Mouse (Mus musculus): ENCODE measurements at regions not wholly inside any gene's neighbourhood (a gene's known extent, or its start where the extent isn't known, plus 50 kb on each side); places are given as distances from the start of the nearest gene placed in this dataset.

- Histone ChIP-seq H3K4me3 (replicated peaks) (no peak overlapping the region), H3K27ac (peak overlapping the region; percentile 36; the same call in 1 of the 2 replicates), H3K36me3 (replicated peaks) (no peaks in the 10 kb centered on the region), H3K4me2 (no peak overlapping the region), H3K4me1 (peaks cover 15% of the 10 kb centered on the region), H3K27me3 (no peaks in the 10 kb centered on the region), H3K9me3 (no peaks in the 10 kb centered on the region), H3K9ac (no peak overlapping the region)
- 29% methylated on average over 2 of the region's 2 CpGs for WGBS
- ATAC-seq (ENCODE audit: low FRiP score) = no peak
Observed at GRCm38 (mm10) chr4:30776816-30777442, 1187.0 kb upstream of the Map3k7 start.

GRCm38 (mm10) chr4:30781649-30782048 lies 1182.2 kb upstream of the Map3k7 start:
- H3K27ac ChIP-seq = no peak overlapping the region
- no peak overlapping the region for H3K4me3 ChIP-seq (replicated peaks)
- no peak for ATAC-seq (ENCODE audit: low FRiP score)
- WGBS = 64% methylated on average over 2 of the region's 2 CpGs
- H3K36me3 ChIP-seq (replicated peaks) = no peaks in the 10 kb centered on the region
- H3K27me3 ChIP-seq = no peaks in the 10 kb centered on the region
- no peak overlapping the region for H3K9ac ChIP-seq
- H3K9me3 ChIP-seq = no peaks in the 10 kb centered on the region
- H3K4me2 ChIP-seq = no peak overlapping the region
- peaks cover 8% of the 10 kb centered on the region for H3K4me1 ChIP-seq

GRCm38 (mm10) chr4:30789976-30790657 lies 1173.8 kb upstream of the Map3k7 start:
- Histone ChIP-seq H3K4me1 (peaks cover 9% of the 10 kb centered on the region), H3K9me3 (no peaks in the 10 kb centered on the region), H3K9ac (no peak overlapping the region), H3K36me3 (replicated peaks) (no peaks in the 10 kb centered on the region), H3K4me3 (replicated peaks) (no peak overlapping the region), H3K4me2 (no peak overlapping the region), H3K27me3 (no peaks in the 10 kb centered on the region), H3K27ac (no peak overlapping the region)
- ATAC-seq (ENCODE audit: low FRiP score) = no peak
- WGBS = 32% methylated on average over 5 of the region's 5 CpGs

GRCm38 (mm10) chr4:30809798-30810197 lies 1154.1 kb upstream of the Map3k7 start:
- Histone ChIP-seq H3K9me3 (no peaks in the 10 kb centered on the region), H3K4me2 (no peak overlapping the region), H3K9ac (no peak overlapping the region), H3K4me1 (no peaks in the 10 kb centered on the region), H3K27ac (no peak overlapping the region), H3K4me3 (replicated peaks) (no peak overlapping the region), H3K36me3 (replicated peaks) (no peaks in the 10 kb centered on the region), H3K27me3 (no peaks in the 10 kb centered on the region)
- ATAC-seq (ENCODE audit: low FRiP score) = no peak

GRCm38 (mm10) chr4:30855361-30856056 lies 1108.4 kb upstream of the Map3k7 start:
- Histone ChIP-seq H3K4me1 (peaks cover 4% of the 10 kb centered on the region; the same call in 1 of the 2 replicates), H3K4me2 (no peak overlapping the region), H3K27ac (no peak overlapping the region), H3K9me3 (no peaks in the 10 kb centered on the region), H3K4me3 (replicated peaks) (no peak overlapping the region), H3K36me3 (replicated peaks) (no peaks in the 10 kb centered on the region), H3K27me3 (no peaks in the 10 kb centered on the region), H3K9ac (no peak overlapping the region)
- 41% methylated on average over 5 of the region's 5 CpGs for WGBS
- peak; percentile 75 for ATAC-seq (ENCODE audit: low FRiP score)

GRCm38 (mm10) chr4:30904966-30905365 lies 1058.9 kb upstream of the Map3k7 start:
- Histone ChIP-seq H3K9me3 (no peaks in the 10 kb centered on the region), H3K27me3 (no peaks in the 10 kb centered on the region), H3K4me3 (replicated peaks) (no peak overlapping the region), H3K36me3 (replicated peaks) (no peaks in the 10 kb centered on the region), H3K27ac (no peak overlapping the region), H3K4me2 (no peak overlapping the region), H3K9ac (no peak overlapping the region), H3K4me1 (no peaks in the 10 kb centered on the region)
- ATAC-seq (ENCODE audit: low FRiP score) = no peak
- WGBS = 43% methylated on average over 2 of the region's 2 CpGs

- H3K4me1 ChIP-seq = no peaks in the 10 kb centered on the region
- ATAC-seq (ENCODE audit: low FRiP score) = no peak
- H3K4me3 ChIP-seq (replicated peaks) = no peak overlapping the region
- no peak overlapping the region for H3K9ac ChIP-seq
- H3K4me2 ChIP-seq = no peak overlapping the region
- H3K27me3 ChIP-seq = no peaks in the 10 kb centered on the region
- no peaks in the 10 kb centered on the region for H3K36me3 ChIP-seq (replicated peaks)
- H3K9me3 ChIP-seq = no peaks in the 10 kb centered on the region
- 75% methylated on average over 4 of the region's 4 CpGs for WGBS
- no peak overlapping the region for H3K27ac ChIP-seq
Observed at GRCm38 (mm10) chr4:30922944-30923343, 1041.0 kb upstream of the Map3k7 start.

GRCm38 (mm10) chr4:30932358-30932757 lies 1031.5 kb upstream of the Map3k7 start:
- Histone ChIP-seq H3K9ac (no peak overlapping the region), H3K27ac (no peak overlapping the region), H3K4me2 (no peak overlapping the region), H3K4me3 (replicated peaks) (no peak overlapping the region), H3K36me3 (replicated peaks) (no peaks in the 10 kb centered on the region), H3K9me3 (no peaks in the 10 kb centered on the region), H3K4me1 (peaks cover 4% of the 10 kb centered on the region; the same call in 1 of the 2 replicates), H3K27me3 (no peaks in the 10 kb centered on the region)
- ATAC-seq (ENCODE audit: low FRiP score) = no peak
- 62% methylated on average over 3 of the region's 3 CpGs for WGBS

- no peaks in the 10 kb centered on the region for H3K9me3 ChIP-seq
- H3K4me3 ChIP-seq (replicated peaks) = no peak overlapping the region
- no peak overlapping the region for H3K4me2 ChIP-seq
- peaks cover 4% of the 10 kb centered on the region; the same call in 1 of the 2 replicates for H3K4me1 ChIP-seq
- no peaks in the 10 kb centered on the region for H3K27me3 ChIP-seq
- H3K36me3 ChIP-seq (replicated peaks) = no peaks in the 10 kb centered on the region
- WGBS = 81% methylated on average over 5 of the region's 5 CpGs
- ATAC-seq (ENCODE audit: low FRiP score) = 0 out of 2 replicates have a peak, but pooled peaks have one; percentile 33
- H3K9ac ChIP-seq = no peak overlapping the region
- H3K27ac ChIP-seq = no peak overlapping the region
Observed at GRCm38 (mm10) chr4:30933030-30933987, 1030.6 kb upstream of the Map3k7 start.

- H3K27ac ChIP-seq = no peak overlapping the region
- H3K27me3 ChIP-seq = no peaks in the 10 kb centered on the region
- 36% methylated on average over 4 of the region's 4 CpGs for WGBS
- H3K4me2 ChIP-seq = no peak overlapping the region
- no peak overlapping the region for H3K9ac ChIP-seq
- no peak overlapping the region for H3K4me3 ChIP-seq (replicated peaks)
- H3K4me1 ChIP-seq = no peaks in the 10 kb centered on the region
- no peaks in the 10 kb centered on the region for H3K36me3 ChIP-seq (replicated peaks)
- peak; percentile 23; the same call in 1 of the 2 replicates for ATAC-seq (ENCODE audit: low FRiP score)
- no peaks in the 10 kb centered on the region for H3K9me3 ChIP-seq
Observed at GRCm38 (mm10) chr4:30983611-30984010, 980.3 kb upstream of the Map3k7 start.

GRCm38 (mm10) chr4:31012006-31012405 lies 951.9 kb upstream of the Map3k7 start:
- Histone ChIP-seq H3K27ac (no peak overlapping the region), H3K9me3 (no peaks in the 10 kb centered on the region), H3K4me1 (no peaks in the 10 kb centered on the region), H3K4me2 (no peak overlapping the region), H3K9ac (no peak overlapping the region), H3K4me3 (replicated peaks) (no peak overlapping the region), H3K36me3 (replicated peaks) (no peaks in the 10 kb centered on the region), H3K27me3 (no peaks in the 10 kb centered on the region)
- ATAC-seq (ENCODE audit: low FRiP score) = no peak
